Mouse (Mus musculus) forebrain, embryonic 10.5 days (tissue): Measurements from ENCODE around the gene C1ql3. TPM values are rescaled to one million over a fixed set of nuclear protein-coding genes. Genes with fewer than 3 reads are reported as not detected.

Experiments
- DNase-seq: peaks from one replicate; pipeline ENCODE4 v3.0.0-alpha.2; 2017; ENCODE audit warnings: low spot score; ENCODE audit errors: extremely low spot score
- H3K27ac ChIP-seq: fragments of 300-500 bp; sonication (generic); 2 replicates; pipeline ENCODE4 v1.5.1; 2016; ENCODE audit warnings: mild to moderate bottlenecking
- H3K27me3 ChIP-seq: fragments of 300-500 bp; sonication (generic); 2 replicates; pipeline ENCODE4 v1.6.1; 2016; ENCODE audit warnings: mild to moderate bottlenecking; ENCODE audit not compliant: poor library complexity, severe bottlenecking
- H3K36me3 ChIP-seq: fragments of 300-500 bp; sonication (generic); replicated peaks from 2 replicates; pipeline ENCODE4 v1.6.1; 2016; ENCODE audit warnings: mild to moderate bottlenecking, moderate library complexity
- H3K4me1 ChIP-seq: fragments of 300-500 bp; sonication (generic); 2 replicates; pipeline ENCODE4 v1.6.1; 2016
- H3K4me3 ChIP-seq: fragments of 300-500 bp; sonication (generic); 2 replicates; pipeline ENCODE4 v1.5.1; 2016; ENCODE audit warnings: mild to moderate bottlenecking, moderate library complexity
- H3K9me3 ChIP-seq: fragments of 300-500 bp; sonication (generic); 2 replicates; pipeline ENCODE4 v1.6.1; 2016; ENCODE audit warnings: mild to moderate bottlenecking, moderate library complexity
- WGBS: fragments of 180-500 bp; shearing (Covaris S2); methylation state at CpG from one replicate; pipeline ENCODE4 v1.1.7; 2016; 5-methylcytosine and 5-hydroxymethylcytosine counted together
- polyA plus RNA-seq: library from polyadenylated mRNA; unstranded; fragments of >200 nt; fragmentation: Nextera tagmentation; extraction: Ambion mirVana; gene quantifications from 2 replicates; pipeline ENCODE4 v1.2.1, GENCODE M21; 2016

C1ql3 gene
- 0.14 and 0.25 TPM in 2 replicates for polyA plus RNA-seq

- Histone ChIP-seq H3K4me1 (peaks cover 30% of the 10 kb centered on the region), H3K36me3 (no peaks in the 10 kb centered on the region), H3K9me3 (no peaks in the 10 kb centered on the region), H3K4me3 (peak within 1 kb of the TSS; percentile 70), H3K27ac (peak within 1 kb of the TSS; percentile 65), H3K27me3 (peaks cover 80% of the 10 kb centered on the region)
- DNase-seq, result peak; percentile 37
- WGBS, result under 1% methylated on average over 19 of the region's 19 CpGs
Measured at GRCm38 (mm10) chr2:13011472-13011871, at the start of gene C1ql3. Gene C1ql3 (minus strand): TSS chr2:13011806.

- Histone ChIP-seq H3K4me1 (no peaks in the 10 kb centered on the region), H3K9me3 (no peaks in the 10 kb centered on the region), H3K27ac (no peak overlapping the region), H3K36me3 (no peaks in the 10 kb centered on the region), H3K27me3 (no peaks in the 10 kb centered on the region), H3K4me3 (no peak overlapping the region)
- WGBS, result 91% methylated on average over 5 of the region's 5 CpGs
- DNase-seq, result no peak
Measured at GRCm38 (mm10) chr2:13060426-13061170, 49.0 kb upstream of the C1ql3 start.

- Histone ChIP-seq H3K27ac (no peak overlapping the region), H3K4me3 (no peak overlapping the region), H3K4me1 (peaks cover 3% of the 10 kb centered on the region; the same call in 1 of the 2 replicates), H3K36me3 (no peaks in the 10 kb centered on the region), H3K9me3 (no peaks in the 10 kb centered on the region), H3K27me3 (no peaks in the 10 kb centered on the region)
- 92% methylated on average over 6 of the region's 6 CpGs for WGBS
- no peak for DNase-seq
Measured at GRCm38 (mm10) chr2:13048649-13049048, 37.0 kb upstream of the C1ql3 start.

GRCm38 (mm10) chr2:13044555-13044954 is 32.9 kb upstream of the C1ql3 start:
- Histone ChIP-seq H3K27ac (no peak overlapping the region), H3K36me3 (no peaks in the 10 kb centered on the region), H3K9me3 (no peaks in the 10 kb centered on the region), H3K4me1 (no peaks in the 10 kb centered on the region), H3K4me3 (no peak overlapping the region), H3K27me3 (no peaks in the 10 kb centered on the region)
- 90% methylated on average over 4 of the region's 4 CpGs for WGBS
- DNase-seq, result no peak

- Histone ChIP-seq H3K9me3 (no peaks in the 10 kb centered on the region), H3K4me1 (no peaks in the 10 kb centered on the region), H3K4me3 (no peak overlapping the region), H3K27ac (no peak overlapping the region), H3K36me3 (no peaks in the 10 kb centered on the region), H3K27me3 (no peaks in the 10 kb centered on the region)
- no peak for DNase-seq
- 93% methylated on average over 4 of the region's 4 CpGs for WGBS
Measured at GRCm38 (mm10) chr2:13039785-13040184, 28.2 kb upstream of the C1ql3 start.

- no peaks in the 10 kb centered on the region for H3K9me3 ChIP-seq
- H3K27me3 ChIP-seq, result no peaks in the 10 kb centered on the region
- H3K4me1 ChIP-seq, result no peaks in the 10 kb centered on the region
- 77% methylated on average over 3 of the region's 3 CpGs for WGBS
- no peaks in the 10 kb centered on the region for H3K36me3 ChIP-seq
- H3K27ac ChIP-seq, result no peak overlapping the region
- DNase-seq, result no peak
- no peak overlapping the region for H3K4me3 ChIP-seq
Measured at GRCm38 (mm10) chr2:13038772-13039171, 27.2 kb upstream of the C1ql3 start.

- 83% methylated on average over 1 of the region's 1 CpGs for WGBS
Measured at GRCm38 (mm10) chr2:13018861-13019260, 7.3 kb upstream of the C1ql3 start.

GRCm38 (mm10) chr2:13018382-13018781 is 6.8 kb upstream of the C1ql3 start:
- no peak for DNase-seq
- Histone ChIP-seq H3K4me1 (peaks cover 6% of the 10 kb centered on the region), H3K27ac (no peak overlapping the region), H3K27me3 (peaks cover 15% of the 10 kb centered on the region), H3K9me3 (no peaks in the 10 kb centered on the region), H3K36me3 (no peaks in the 10 kb centered on the region), H3K4me3 (no peak overlapping the region)
- 37% methylated on average over 5 of the region's 5 CpGs for WGBS

More at GRCm38 (mm10) chr2:13018861-13019260, 7.3 kb upstream of the C1ql3 start:
- H3K27ac ChIP-seq, result no peak overlapping the region
- no peaks in the 10 kb centered on the region for H3K9me3 ChIP-seq
- H3K27me3 ChIP-seq, result peaks cover 10% of the 10 kb centered on the region
- H3K4me1 ChIP-seq, result peaks cover 6% of the 10 kb centered on the region
- H3K36me3 ChIP-seq, result no peaks in the 10 kb centered on the region
- no peak for DNase-seq
- no peak overlapping the region for H3K4me3 ChIP-seq

GRCm38 (mm10) chr2:13011973-13012372 is 367 bp upstream of the C1ql3 start:
- Histone ChIP-seq H3K36me3 (no peaks in the 10 kb centered on the region), H3K27ac (no peak overlapping the region), H3K9me3 (no peaks in the 10 kb centered on the region), H3K4me1 (peaks cover 30% of the 10 kb centered on the region), H3K27me3 (peaks cover 79% of the 10 kb centered on the region), H3K4me3 (peak overlapping the region; percentile 70; the same call in 1 of the 2 replicates)
- 26% methylated on average over 3 of the region's 3 CpGs for WGBS
- DNase-seq, result no peak

GRCm38 (mm10) chr2:13010460-13011341 is 905 bp downstream of the C1ql3 start:
- under 1% methylated on average over 75 of the region's 75 CpGs for WGBS
- Histone ChIP-seq H3K36me3 (no peaks in the 10 kb centered on the region), H3K27me3 (peaks cover 80% of the 10 kb centered on the region), H3K27ac (peak overlapping the region; percentile 65), H3K4me1 (peaks cover 30% of the 10 kb centered on the region), H3K9me3 (no peaks in the 10 kb centered on the region), H3K4me3 (peak overlapping the region; percentile 70)
- DNase-seq, result peak; percentile 46

GRCm38 (mm10) chr2:13010030-13010459 is 1.6 kb downstream of the C1ql3 start:
- H3K4me1 ChIP-seq, result peaks cover 30% of the 10 kb centered on the region
- peak overlapping the region; percentile 70 for H3K4me3 ChIP-seq
- WGBS, result under 1% methylated on average over 31 of the region's 31 CpGs
- H3K9me3 ChIP-seq, result no peaks in the 10 kb centered on the region
- peaks cover 77% of the 10 kb centered on the region for H3K27me3 ChIP-seq
- peak overlapping the region; percentile 65; the same call in 1 of the 2 replicates for H3K27ac ChIP-seq
- peak; percentile 33 for DNase-seq
- H3K36me3 ChIP-seq, result no peaks in the 10 kb centered on the region

- H3K4me1 ChIP-seq, result peaks cover 30% of the 10 kb centered on the region
Measured at GRCm38 (mm10) chr2:13009261-13009972, 2.2 kb downstream of the C1ql3 start.

More at GRCm38 (mm10) chr2:13009261-13009972, 2.2 kb downstream of the C1ql3 start:
- no peaks in the 10 kb centered on the region for H3K36me3 ChIP-seq
- no peaks in the 10 kb centered on the region for H3K9me3 ChIP-seq
- peaks cover 75% of the 10 kb centered on the region for H3K27me3 ChIP-seq
- 4% methylated on average over 18 of the region's 18 CpGs for WGBS
- no peak overlapping the region for H3K27ac ChIP-seq
- peak; percentile 35 for DNase-seq
- H3K4me3 ChIP-seq, result peak overlapping the region; percentile 70
